Mouse (Mus musculus) cortical plate, adult 2 months (tissue): ENCODE data around the gene Krt78.

Experiments used
- CTCF ChIP-seq: fragments of 200-500 bp; IDR thresholded peaks from 2 replicates; pipeline ENCODE4 v1.5.1; 2011; ENCODE audit warnings: mild to moderate bottlenecking, control low read depth, low read length; ENCODE audit not compliant: insufficient read depth; ENCODE audit errors: extremely low read depth
- POLR2A ChIP-seq: fragments of 200-500 bp; IDR thresholded peaks from 2 replicates; pipeline ENCODE4 v1.6.1; 2011; ENCODE audit warnings: mild to moderate bottlenecking, low read length, control low read depth; ENCODE audit not compliant: insufficient read depth; ENCODE audit errors: extremely low read depth

- TF ChIP-seq CTCF: no peak
- no peak for TF ChIP-seq POLR2A
Observed at GRCm38 (mm10) chr15:101976023-101976422, 21.9 kb upstream of the Krt78 start.
